Mouse (Mus musculus) hindbrain, postnatal 0 days (tissue): Measurements from ENCODE around the gene Accsl. TPM values are rescaled to one million over a fixed set of nuclear protein-coding genes. Genes with fewer than 3 reads are reported as not detected.

Experiments used
- ATAC-seq: fragments of 200-750 bp; cut with Nextera tagmentation; 2 replicates; pipeline ENCODE4 v1.8.0; 2017; ENCODE audit warnings: mild to moderate bottlenecking, moderate TSS enrichment, moderate library complexity
- DNase-seq: peaks from one replicate; pipeline ENCODE4 v3.0.0-alpha.2; 2015; ENCODE audit warnings: low spot score
- H3K27ac ChIP-seq: fragments of 300-500 bp; sonication (generic); 2 replicates; pipeline ENCODE4 v1.5.1; 2014; ENCODE audit warnings: mild to moderate bottlenecking
- H3K27me3 ChIP-seq: fragments of 300-500 bp; sonication (generic); 2 replicates; pipeline ENCODE4 v1.6.1; 2014; ENCODE audit warnings: low read length, mixed read lengths; ENCODE audit not compliant: insufficient read depth
- H3K36me3 ChIP-seq: fragments of 300-500 bp; sonication (generic); 2 replicates; pipeline ENCODE4 v1.6.1; 2014; ENCODE audit warnings: low read length, mixed read lengths; ENCODE audit not compliant: insufficient read depth
- H3K4me1 ChIP-seq: fragments of 300-500 bp; sonication (generic); 2 replicates; pipeline ENCODE4 v1.6.1; 2014; ENCODE audit warnings: antibody characterized with exemption, low read length, mixed read lengths; ENCODE audit not compliant: insufficient read depth
- H3K4me2 ChIP-seq: fragments of 300-500 bp; sonication (generic); 2 replicates; pipeline ENCODE4 v1.6.1; 2014; ENCODE audit warnings: low read depth, mild to moderate bottlenecking, low read length, moderate library complexity, mixed read lengths
- H3K4me3 ChIP-seq: fragments of 300-500 bp; sonication (generic); 2 replicates; pipeline ENCODE4 v1.5.1; 2014; ENCODE audit warnings: low read length
- H3K9ac ChIP-seq: fragments of 300-500 bp; sonication (generic); replicated peaks from 2 replicates; pipeline ENCODE4 v1.6.1; 2014; ENCODE audit warnings: mild to moderate bottlenecking, low read length, moderate library complexity, mixed read lengths
- H3K9me3 ChIP-seq: fragments of 300-500 bp; sonication (generic); 2 replicates; pipeline ENCODE4 v1.6.1; 2016; ENCODE audit warnings: low read length, mixed read lengths
- CTCF ChIP-seq: IDR thresholded peaks from 2 replicates; pipeline ENCODE4 v1.5.1; 2016; ENCODE audit warnings: antibody characterized with exemption, control low read depth, low read depth
- WGBS: fragments of 180-500 bp; shearing (Covaris S2); extraction: QIAGEN DNeasy Blood & Tissue Kit; methylation state at CpG from one replicate; pipeline ENCODE4 v1.1.7; 2014; 5-methylcytosine and 5-hydroxymethylcytosine counted together
- polyA plus RNA-seq: library from polyadenylated mRNA; unstranded; fragments of >200 nt; fragmentation: Nextera tagmentation; extraction: Ambion mirVana; gene quantifications from 2 replicates; pipeline ENCODE4 v1.2.1, GENCODE M21; 2015
- total RNA-seq: library from RNA; depleted of rRNA; stranded (reverse); fragments of >200 nt; gene quantifications from 2 replicates; pipeline ENCODE4 v1.2.3, GENCODE M21; 2014; rRNA removed

Accsl gene
- total RNA-seq (not detected in 2 replicates), polyA plus RNA-seq (0.30 and 0.39 TPM in 2 replicates)

DNA sequence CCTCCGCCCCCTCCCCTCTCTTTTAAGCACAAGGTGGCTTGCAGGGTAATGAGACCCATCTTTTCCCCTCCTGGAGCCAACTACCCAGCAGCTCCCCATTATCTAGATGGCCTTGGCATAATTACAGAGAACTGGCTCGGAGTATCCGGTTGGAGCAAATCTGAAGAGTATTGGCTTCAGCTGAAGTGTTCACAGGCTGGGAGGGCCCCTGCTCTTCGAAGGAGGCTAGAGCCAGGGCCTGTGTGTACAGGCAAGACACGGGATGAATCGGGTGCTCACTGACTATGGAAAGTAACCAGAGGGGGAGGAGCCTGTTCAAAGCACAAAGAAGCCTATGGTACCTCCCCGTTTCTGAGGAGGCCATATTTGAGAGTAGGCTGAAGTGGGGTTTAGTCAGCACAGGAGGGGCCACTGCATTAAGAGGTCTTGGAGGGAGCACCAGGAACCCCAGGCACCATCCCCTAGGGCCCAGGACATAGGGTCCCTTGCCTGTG lies at the start of gene Accsl:
Gene Accsl, minus strand, starts transcription at position 51 of the 494 bp plus-strand sequence.
- H3K9ac ChIP-seq, result no peak within 1 kb of the TSS
- H3K36me3 ChIP-seq, result no peaks in the 10 kb centered on the region
- H3K4me1 ChIP-seq, result peaks cover 5% of the 10 kb centered on the region
- H3K4me2 ChIP-seq, result no peak within 1 kb of the TSS
- no peak for TF ChIP-seq CTCF
- no peaks in the 10 kb centered on the region for H3K9me3 ChIP-seq
- H3K27ac ChIP-seq, result no peak within 1 kb of the TSS
- no peaks in the 10 kb centered on the region for H3K27me3 ChIP-seq
- ATAC-seq (no peak), DNase-seq (no peak)
- H3K4me3 ChIP-seq, result no peak within 1 kb of the TSS
- WGBS, result 64% methylated on average over 7 of the region's 7 CpGs

GRCm38 (mm10) chr2:93913552-93913951 lies 44.6 kb upstream of the Accsl start:
- Histone ChIP-seq H3K9me3 (no peaks in the 10 kb centered on the region), H3K4me3 (no peak overlapping the region), H3K27ac (no peak overlapping the region), H3K36me3 (no peaks in the 10 kb centered on the region), H3K27me3 (no peaks in the 10 kb centered on the region), H3K4me2 (no peak overlapping the region), H3K9ac (no peak overlapping the region), H3K4me1 (0 out of 2 replicates have a peak, but pooled peaks cover 6% of the 10 kb centered on the region)
- WGBS, result 93% methylated on average over 2 of the region's 2 CpGs
- DNase-seq, result no peak
- no peak for TF ChIP-seq CTCF
- ATAC-seq, result no peak

- peak; percentile 56; the same call in 1 of the 2 replicates for ATAC-seq
- Histone ChIP-seq H3K9ac (no peak overlapping the region), H3K4me1 (peaks cover 21% of the 10 kb centered on the region; the same call in 1 of the 2 replicates), H3K4me3 (no peak overlapping the region), H3K36me3 (no peaks in the 10 kb centered on the region), H3K27me3 (no peaks in the 10 kb centered on the region), H3K27ac (no peak overlapping the region), H3K4me2 (no peak overlapping the region), H3K9me3 (no peaks in the 10 kb centered on the region)
- WGBS, result 52% methylated on average over 10 of the region's 10 CpGs
- DNase-seq, result peak; percentile 76
- TF ChIP-seq CTCF, result no peak
These were observed 43.0 kb upstream of the Accsl start for GRCm38 (mm10) chr2:93911942-93912341.

GRCm38 (mm10) chr2:93909716-93910115 lies 40.8 kb upstream of the Accsl start:
- Histone ChIP-seq H3K4me1 (peaks cover 24% of the 10 kb centered on the region; the same call in 1 of the 2 replicates), H3K4me3 (no peak overlapping the region), H3K4me2 (no peak overlapping the region), H3K27ac (no peak overlapping the region; the same call in 1 of the 2 replicates), H3K36me3 (no peaks in the 10 kb centered on the region), H3K9me3 (no peaks in the 10 kb centered on the region), H3K9ac (no peak overlapping the region), H3K27me3 (no peaks in the 10 kb centered on the region)
- 36% methylated on average over 5 of the region's 5 CpGs for WGBS
- ATAC-seq (peak; percentile 38; the same call in 1 of the 2 replicates), DNase-seq (peak; percentile 26)
- no peak for TF ChIP-seq CTCF

- ATAC-seq (peak; percentile 50; the same call in 1 of the 2 replicates), DNase-seq (peak; percentile 54)
- Histone ChIP-seq H3K4me1 (peaks cover 24% of the 10 kb centered on the region; the same call in 1 of the 2 replicates), H3K9me3 (no peaks in the 10 kb centered on the region), H3K36me3 (no peaks in the 10 kb centered on the region), H3K4me3 (no peak overlapping the region), H3K27me3 (no peaks in the 10 kb centered on the region), H3K27ac (peak overlapping the region; percentile 63), H3K9ac (no peak overlapping the region), H3K4me2 (no peak overlapping the region)
- WGBS, result 52% methylated on average over 9 of the region's 9 CpGs
- no peak for TF ChIP-seq CTCF
These were observed 38.8 kb upstream of the Accsl start for GRCm38 (mm10) chr2:93907519-93908294.

GRCm38 (mm10) chr2:93906316-93906715 lies 37.4 kb upstream of the Accsl start:
- Histone ChIP-seq H3K36me3 (no peaks in the 10 kb centered on the region), H3K9me3 (no peaks in the 10 kb centered on the region), H3K27ac (no peak overlapping the region), H3K4me2 (no peak overlapping the region), H3K9ac (no peak overlapping the region), H3K4me3 (no peak overlapping the region), H3K4me1 (peaks cover 24% of the 10 kb centered on the region; the same call in 1 of the 2 replicates), H3K27me3 (no peaks in the 10 kb centered on the region)
- peak; percentile 18 for DNase-seq
- no peak for ATAC-seq
- no peak for TF ChIP-seq CTCF
- 50% methylated on average over 4 of the region's 4 CpGs for WGBS
